In genomic region chr8:70839408-70840351, GRCm38 (mm10) we compare ENCODE assay signal across 8 mouse cellular contexts. TPM values are rescaled to one million over a fixed set of nuclear protein-coding genes. Genes with fewer than 3 reads are reported as not detected.
DNase-seq lines count a peak whose midpoint lies in the region; ATAC-seq and TF ChIP-seq lines count a peak whose summit lies in the region.

TSS of gene Arrdc2 (minus strand) at chr8:70839720.

- no peaks in the 10 kb centered on the region for H3K9me3 ChIP-seq in forebrain, embryonic 10.5 days
- no peaks in the 10 kb centered on the region for H3K9me3 ChIP-seq in heart, embryonic 15.5 days (replicated peaks)
- H3K9me3 ChIP-seq in liver, embryonic 14.5 days (ENCODE audit: control insufficient read depth, low read length): no peaks in the 10 kb centered on the region
- H3K9me3 ChIP-seq in neural tube, embryonic 11.5 days (ENCODE audit: control insufficient read depth, low read length): no peaks in the 10 kb centered on the region
- no peaks in the 10 kb centered on the region for H3K9me3 ChIP-seq in stomach, postnatal 0 days (ENCODE audit: control insufficient read depth, low read length)

- H3K4me2 ChIP-seq in heart, embryonic 15.5 days: peak within 1 kb of the TSS; percentile 93
- H3K4me2 ChIP-seq in liver, embryonic 14.5 days (ENCODE audit: low read depth): peak within 1 kb of the TSS; percentile 83
- H3K4me2 ChIP-seq in neural tube, embryonic 11.5 days (ENCODE audit: low read depth): peak within 1 kb of the TSS; percentile 89
- H3K4me2 ChIP-seq in stomach, postnatal 0 days (replicated peaks; ENCODE audit: low read depth): peak within 1 kb of the TSS; percentile 93

- H3K4me3 ChIP-seq in forebrain, embryonic 10.5 days: peak within 1 kb of the TSS; percentile 72
- peak within 1 kb of the TSS; percentile 63 for H3K4me3 ChIP-seq in heart, embryonic 15.5 days
- H3K4me3 ChIP-seq in liver, embryonic 14.5 days (ENCODE audit: insufficient read depth in 1 of 2, low read depth in 2 of 2, low read length in 2 of 2): peak within 1 kb of the TSS; percentile 81 to 85
- peak within 1 kb of the TSS; percentile 65 for H3K4me3 ChIP-seq in neural tube, embryonic 11.5 days (ENCODE audit: low read depth, low read length)
- H3K4me3 ChIP-seq in stomach, postnatal 0 days (ENCODE audit: low read depth, low read length): peak within 1 kb of the TSS; percentile 71

- TF ChIP-seq CTCF in liver, embryonic 14.5 days (IDR thresholded peaks at IDR 0.05; ENCODE audit: low read depth): peak; percentile 25; the same call in 1 of the 2 replicates
- TF ChIP-seq CTCF in stomach, postnatal 0 days (IDR thresholded peaks at IDR 0.05; ENCODE audit: low read depth): peak; percentile 16; the same call in 1 of the 2 replicates

- peaks cover 12% of the 10 kb centered on the region; the same call in 1 of the 2 replicates for H3K27me3 ChIP-seq in forebrain, embryonic 10.5 days (ENCODE audit: poor library complexity, severe bottlenecking)
- peaks cover 8% of the 10 kb centered on the region; the same call in 1 of the 2 replicates for H3K27me3 ChIP-seq in heart, embryonic 15.5 days
- H3K27me3 ChIP-seq in liver, embryonic 14.5 days (ENCODE audit: control insufficient read depth, insufficient read depth, low read length): no peaks in the 10 kb centered on the region
- no peaks in the 10 kb centered on the region for H3K27me3 ChIP-seq in neural tube, embryonic 11.5 days (ENCODE audit: control insufficient read depth, insufficient read depth, low read length)
- no peaks in the 10 kb centered on the region for H3K27me3 ChIP-seq in stomach, postnatal 0 days (ENCODE audit: control insufficient read depth, insufficient read depth, low read length)

- 2% methylated on average over 55 of the region's 55 CpGs for WGBS in forebrain, embryonic 10.5 days
- 3% methylated on average over 55 of the region's 55 CpGs for WGBS in heart, embryonic 15.5 days
- WGBS in liver, embryonic 14.5 days (ENCODE audit: insufficient replicate concordance): under 1% methylated on average over 55 of the region's 55 CpGs
- 3% methylated on average over 55 of the region's 55 CpGs for WGBS in neural tube, embryonic 11.5 days
- 2% methylated on average over 55 of the region's 55 CpGs for WGBS in stomach, postnatal 0 days

- DNase-seq in CD8-positive naive resting alpha-beta T cell, adult 2 months (ENCODE audit: low read depth in 2 of 2, low spot score in 2 of 2): peak; percentile 94
- peak; percentile 100 for DNase-seq in c-Kit-positive CD71-negative TER-119-negative erythroid progenitor cells, embryonic 14.5 days (ENCODE audit: low read depth)
- peak; percentile 99 for DNase-seq in forebrain, embryonic 10.5 days (ENCODE audit: extremely low spot score, low spot score)
- DNase-seq in kidney, postnatal 25 days: peak; percentile 100
- peak; percentile 100 for DNase-seq in liver, embryonic 14.5 days (ENCODE audit: low read depth in 3 of 3, low spot score in 3 of 3)
- peak; percentile 99 for DNase-seq in neural tube, embryonic 11.5 days (ENCODE audit: low spot score)
- peak; percentile 100 for DNase-seq in stomach, postnatal 0 days (ENCODE audit: low spot score)

- H3K36me3 ChIP-seq in forebrain, embryonic 10.5 days (replicated peaks): peaks cover 20% of the 10 kb centered on the region
- no peaks in the 10 kb centered on the region for H3K36me3 ChIP-seq in heart, embryonic 15.5 days
- H3K36me3 ChIP-seq in liver, embryonic 14.5 days (replicated peaks; ENCODE audit: control insufficient read depth, insufficient read depth, low read depth): peaks cover 22% of the 10 kb centered on the region
- peaks cover 4% of the 10 kb centered on the region; the same call in 1 of the 2 replicates for H3K36me3 ChIP-seq in neural tube, embryonic 11.5 days (ENCODE audit: control insufficient read depth, insufficient read depth, low read length)
- H3K36me3 ChIP-seq in stomach, postnatal 0 days (ENCODE audit: control insufficient read depth, insufficient read depth, low read length): no peaks in the 10 kb centered on the region; the same call in 1 of the 2 replicates

- ATAC-seq in heart, embryonic 15.5 days (replicated peaks; ENCODE audit: insufficient number of reproducible peaks, insufficient read depth, low FRiP score, low read depth): peak; percentile 96
- ATAC-seq in liver, embryonic 14.5 days (ENCODE audit: insufficient read depth): peak; percentile 85
- peak; percentile 94 for ATAC-seq in neural tube, embryonic 11.5 days (ENCODE audit: insufficient read depth, low FRiP score, low TSS enrichment)
- ATAC-seq in stomach, postnatal 0 days (ENCODE audit: low FRiP score, low TSS enrichment): peak; percentile 96

- H3K9ac ChIP-seq in heart, embryonic 15.5 days: peak within 1 kb of the TSS; percentile 84
- H3K9ac ChIP-seq in liver, embryonic 14.5 days (replicated peaks): peak within 1 kb of the TSS; percentile 93
- H3K9ac ChIP-seq in neural tube, embryonic 11.5 days (ENCODE audit: low read length): peak within 1 kb of the TSS; percentile 79
- peak within 1 kb of the TSS; percentile 87 for H3K9ac ChIP-seq in stomach, postnatal 0 days (ENCODE audit: low read length)

- peak; percentile 45 for TF ChIP-seq EP300 in liver, embryonic 14.5 days (IDR thresholded peaks at IDR 0.05; ENCODE audit: low read depth)
- TF ChIP-seq EP300 in stomach, postnatal 0 days (optimal IDR thresholded peaks at IDR 0.05): peak; percentile 54

- peaks cover 50% of the 10 kb centered on the region for H3K4me1 ChIP-seq in forebrain, embryonic 10.5 days
- peaks cover 12% of the 10 kb centered on the region for H3K4me1 ChIP-seq in heart, embryonic 15.5 days (replicated peaks)
- H3K4me1 ChIP-seq in liver, embryonic 14.5 days (replicated peaks; ENCODE audit: control insufficient read depth in 2 of 2, insufficient read depth in 2 of 2, low read length in 1 of 2): peaks cover 56 to 70% of the 10 kb centered on the region in 2 experiments
- H3K4me1 ChIP-seq in neural tube, embryonic 11.5 days (ENCODE audit: control insufficient read depth, insufficient read depth, low read length): 0 out of 2 replicates have a peak, but pooled peaks cover 4% of the 10 kb centered on the region
- H3K4me1 ChIP-seq in stomach, postnatal 0 days (replicated peaks; ENCODE audit: control insufficient read depth, insufficient read depth): 0 out of 2 replicates have a peak, but pooled peaks cover 3% of the 10 kb centered on the region

- H3K27ac ChIP-seq in forebrain, embryonic 10.5 days: peak within 1 kb of the TSS; percentile 88
- H3K27ac ChIP-seq in heart, embryonic 15.5 days: peak within 1 kb of the TSS; percentile 85
- peak within 1 kb of the TSS; percentile 99 for H3K27ac ChIP-seq in liver, embryonic 14.5 days
- peak within 1 kb of the TSS; percentile 83 for H3K27ac ChIP-seq in neural tube, embryonic 11.5 days (ENCODE audit: low read depth, low read length)
- H3K27ac ChIP-seq in stomach, postnatal 0 days (replicated peaks): peak within 1 kb of the TSS; percentile 97

RNA-seq across cellular contexts. Expression of gene Arrdc2, which starts in this region (rescaled TPM):
- polyA plus RNA-seq in forebrain, embryonic 10.5 days (2016; fragmentation: Nextera tagmentation; extraction: Ambion mirVana): 4.8 and 5.7 TPM in 2 replicates
- polyA plus RNA-seq in heart, embryonic 15.5 days (2015; fragmentation: Nextera tagmentation; extraction: Ambion mirVana): 2.8 and 4.0 TPM in 2 replicates
- 33.9 and 35.0 TPM in 2 replicates for polyA plus RNA-seq in liver, embryonic 14.5 days (2012; rRNA removed)
- 9.5 and 14.3 TPM in 2 replicates for polyA plus RNA-seq in liver, embryonic 14.5 days (2014; fragmentation: Nextera tagmentation; extraction: Ambion mirVana)
- 8.8 and 10.2 TPM in 2 replicates for polyA plus RNA-seq in neural tube, embryonic 11.5 days (2014; fragmentation: Nextera tagmentation; extraction: Ambion mirVana)
- 6.6 and 6.8 TPM in 2 replicates for polyA plus RNA-seq in stomach, postnatal 0 days (2015; fragmentation: Nextera tagmentation; extraction: Ambion mirVana)

Comparison
In these comparisons a context has a peak if more than half of its experiments do, and no peak if none do; other contexts are left out.
1. Peak in every context shown above with its lines: DNase-seq, ATAC-seq, H3K4me3 ChIP-seq and H3K27ac ChIP-seq.